Mouse (Mus musculus) telencephalon, adult 2 months (tissue): ENCODE results near the gene Usp19.

Source experiments
- DNase-seq: peaks from one replicate; pipeline ENCODE4 v3.0.0-alpha.2; 2011; ENCODE audit warnings: low read depth, low spot score

Usp19 gene

DNA sequence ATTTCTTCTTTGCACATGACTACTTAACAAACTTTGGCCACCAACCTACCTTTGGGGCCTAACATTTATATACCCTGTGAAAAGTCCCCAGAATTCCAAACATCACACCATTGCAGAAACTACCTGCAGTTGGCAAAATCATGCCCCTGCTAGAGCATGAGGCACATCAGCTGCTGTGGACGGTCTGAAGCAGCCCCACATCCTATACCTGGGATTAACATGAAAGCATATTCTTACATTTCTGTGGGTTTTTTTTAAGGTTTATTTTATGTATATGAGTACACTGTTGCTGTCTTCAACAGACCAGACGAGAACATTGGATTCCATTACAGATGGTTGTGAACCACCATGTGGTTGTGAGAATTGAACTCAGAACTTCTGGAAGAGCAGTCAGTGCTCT lies 24.2 kb upstream of the Usp19 start:
- DNase-seq = no peak

DNA sequence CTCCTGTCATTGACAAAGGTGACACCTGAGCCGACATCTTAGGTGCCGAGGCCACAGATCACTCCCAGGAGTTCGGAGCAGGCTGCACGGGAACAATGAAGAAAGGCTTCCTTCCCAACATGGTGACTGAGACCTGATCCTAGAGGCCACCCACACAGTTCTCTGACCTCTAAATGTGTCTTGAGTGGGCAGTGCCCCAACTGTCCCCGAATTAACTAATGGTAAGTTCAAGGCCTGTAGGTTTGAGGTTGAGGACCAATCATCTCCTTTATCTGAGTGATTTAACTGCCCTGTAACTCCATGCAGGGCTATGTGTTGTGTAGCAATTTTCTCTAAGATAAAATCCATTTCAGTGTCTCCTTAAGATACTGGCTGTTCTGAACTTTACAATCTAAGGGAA lies 21.0 kb upstream of the Usp19 start:
- no peak for DNase-seq

DNA sequence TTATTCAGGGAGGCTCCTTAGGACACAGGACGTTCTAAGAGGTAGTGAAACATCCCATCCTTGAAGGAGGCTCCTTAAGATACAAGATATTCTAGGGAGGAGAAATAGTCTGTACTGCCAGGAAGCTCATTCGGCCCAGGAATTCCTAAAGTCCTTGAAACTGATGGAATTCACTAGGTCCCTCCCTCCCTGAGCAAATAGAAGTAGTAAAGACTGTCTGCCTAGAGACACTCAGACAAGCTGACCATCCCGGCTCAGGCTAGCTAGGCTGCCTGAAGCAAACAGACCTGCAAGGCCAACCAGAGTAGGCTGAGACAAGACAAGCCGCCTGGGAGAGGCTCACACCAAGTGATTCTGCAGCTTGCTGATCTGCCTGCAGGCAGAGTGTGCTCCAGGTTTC lies 20.6 kb upstream of the Usp19 start:
- DNase-seq = no peak

DNA sequence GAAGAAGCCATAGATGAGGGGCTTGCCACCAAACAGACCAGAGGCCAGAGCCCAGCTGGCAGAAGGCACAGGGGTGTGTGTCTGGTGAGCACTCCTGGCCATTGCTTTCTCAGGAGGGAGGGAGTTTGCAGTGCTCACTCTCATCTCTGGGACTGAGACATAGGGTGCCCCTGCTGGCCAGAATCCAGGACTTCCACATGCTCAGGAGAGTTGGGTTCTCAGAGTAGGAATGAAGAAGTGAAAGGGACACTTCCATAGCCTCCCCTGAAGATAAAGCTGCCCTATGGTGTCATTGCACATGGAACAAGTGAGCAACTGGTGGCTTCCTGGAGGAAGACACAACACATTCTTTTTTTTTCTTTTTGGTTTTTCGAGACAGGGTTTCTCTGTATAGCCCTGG lies 15.9 kb upstream of the Usp19 start:
- no peak for DNase-seq

DNA sequence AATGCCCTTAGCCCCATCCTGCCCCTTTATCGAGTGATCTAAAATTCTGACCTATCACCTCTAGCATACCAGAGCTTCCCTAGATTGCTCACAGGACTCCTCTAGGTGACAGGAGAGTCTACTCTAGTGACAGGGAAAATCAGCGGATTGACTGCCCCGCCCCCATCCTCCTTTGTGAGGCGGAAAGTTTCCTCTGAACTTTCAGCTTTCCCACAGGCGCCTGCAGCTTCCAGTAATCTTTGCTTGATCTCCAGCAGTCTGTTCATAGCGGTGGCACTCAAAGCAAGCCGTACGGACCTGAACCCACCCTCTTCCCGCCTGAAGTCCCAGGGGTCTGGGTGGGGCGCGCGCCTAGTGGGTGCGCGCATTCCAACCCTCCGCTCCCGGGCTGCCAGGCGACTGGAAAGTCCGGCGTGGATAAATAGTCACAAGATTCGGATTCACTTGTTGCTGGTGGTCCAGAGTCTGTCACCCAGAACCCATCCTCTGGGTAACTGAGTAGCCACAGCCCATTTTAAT lies 11.7 kb upstream of the Usp19 start:
- no peak for DNase-seq

DNA sequence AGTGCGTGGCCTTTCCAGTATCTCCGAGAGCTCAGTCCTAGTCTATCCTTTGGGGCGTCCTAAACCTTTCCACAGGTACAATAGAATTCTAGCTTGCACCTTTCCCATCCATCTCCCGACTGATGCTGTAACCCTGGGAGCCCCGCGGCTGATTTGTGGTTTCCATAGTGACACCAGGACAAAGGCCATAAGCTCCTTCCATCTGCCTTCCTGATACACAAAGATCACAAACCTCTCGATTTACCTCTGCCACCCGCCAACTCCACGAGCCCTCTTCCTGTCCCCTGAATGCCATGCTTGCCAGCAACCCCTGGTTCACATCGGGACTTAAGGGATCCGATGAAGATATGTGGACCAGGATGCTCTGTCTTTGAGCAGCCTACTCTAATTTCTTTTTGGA lies 11.2 kb upstream of the Usp19 start:
- DNase-seq = no peak

DNA sequence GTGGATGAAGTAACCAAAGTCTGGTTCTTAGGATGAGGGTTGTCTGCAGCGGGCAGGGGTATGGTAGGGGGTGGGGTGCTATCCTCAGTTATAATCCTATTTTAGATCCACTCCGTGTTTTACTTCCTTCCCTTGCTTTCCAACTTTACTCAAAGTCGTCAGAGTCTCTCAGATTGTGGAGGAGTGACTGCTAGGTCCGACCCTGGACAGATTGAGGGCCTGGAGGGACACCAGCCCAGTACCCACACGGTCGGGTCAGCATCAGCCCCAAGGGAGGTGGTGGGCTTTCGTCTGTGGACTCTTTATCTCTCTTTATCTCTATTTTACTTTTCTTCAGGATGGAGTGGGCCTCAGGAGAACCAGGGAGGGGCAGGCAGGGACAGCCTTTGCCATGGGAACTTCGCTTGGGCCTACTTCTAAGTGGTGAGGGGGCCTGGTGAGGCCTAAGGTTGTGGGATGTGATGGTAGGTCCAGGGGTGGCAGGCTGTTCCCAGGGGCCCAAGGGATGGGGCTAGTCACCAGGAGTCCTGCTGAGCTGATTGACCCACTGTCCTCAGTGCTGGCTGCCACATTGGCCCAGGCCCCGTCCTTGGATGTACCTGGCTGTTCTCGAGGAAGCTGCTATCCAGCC lies 10.6 kb upstream of the Usp19 start, which contains the start of gene Lamb2:
TSS of gene Lamb2 (plus strand) at position 16 of the 631 bp plus-strand sequence.
- DNase-seq = no peak

DNA sequence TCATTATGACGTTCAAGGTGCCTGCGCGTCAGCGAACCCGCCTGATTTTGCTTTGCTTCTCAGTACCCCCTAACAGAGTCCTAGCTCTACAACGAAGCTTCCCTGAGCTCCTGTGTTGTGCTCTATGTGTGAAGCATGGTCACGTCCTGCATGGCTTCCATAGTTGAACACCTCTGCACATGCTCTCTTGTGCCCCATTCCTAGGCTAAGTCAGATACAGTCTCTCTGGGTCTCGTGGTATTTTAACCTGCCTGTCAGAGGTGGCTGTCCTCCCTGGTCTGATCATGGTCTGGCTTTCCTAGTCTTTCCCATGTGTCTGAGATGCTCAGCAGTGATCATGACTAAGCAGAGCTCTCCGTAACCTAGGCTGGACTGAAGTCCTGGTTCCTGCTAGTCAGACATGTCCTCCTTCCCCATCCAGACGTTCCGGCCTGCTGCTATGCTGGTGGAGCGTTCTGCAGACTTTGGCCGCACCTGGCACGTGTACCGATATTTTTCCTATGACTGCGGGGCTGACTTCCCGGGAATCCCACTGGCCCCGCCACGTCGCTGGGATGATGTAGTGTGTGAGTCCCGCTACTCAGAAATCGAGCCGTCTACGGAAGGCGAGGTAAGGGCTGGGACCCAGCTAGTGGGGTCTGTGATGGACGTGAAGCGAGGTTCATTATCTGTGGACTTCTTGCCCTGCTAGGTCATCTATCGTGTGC lies 9.4 kb upstream of the Usp19 start:
- no peak for DNase-seq

DNA sequence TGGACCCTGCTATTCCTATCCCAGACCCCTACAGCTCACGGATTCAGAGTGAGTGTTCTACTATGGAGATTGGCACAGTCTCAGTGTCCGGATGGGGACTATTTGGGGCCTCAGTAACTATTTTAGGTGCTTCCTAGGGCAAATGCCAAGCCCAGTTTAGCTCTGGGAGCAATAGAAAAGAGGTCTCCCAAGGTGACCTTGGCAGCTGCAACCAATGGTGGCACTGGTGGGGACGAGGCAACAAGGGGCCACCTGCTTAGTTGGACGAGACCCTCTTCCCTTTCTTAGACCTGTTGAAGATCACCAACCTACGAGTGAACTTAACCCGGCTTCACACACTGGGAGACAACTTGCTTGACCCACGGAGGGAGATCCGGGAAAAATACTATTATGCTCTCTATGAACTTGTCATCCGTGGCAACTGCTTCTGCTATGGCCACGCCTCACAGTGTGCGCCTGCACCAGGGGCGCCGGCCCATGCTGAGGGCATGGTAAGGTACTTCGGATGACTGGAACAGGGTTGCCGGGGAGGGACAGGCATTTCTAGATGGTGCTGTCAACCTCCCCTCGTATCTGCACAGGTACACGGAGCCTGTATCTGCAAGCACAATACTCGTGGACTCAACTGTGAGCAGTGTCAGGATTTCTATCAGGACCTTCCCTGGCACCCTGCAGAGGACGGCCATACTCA lies 8.7 kb upstream of the Usp19 start:
- DNase-seq = no peak

DNA sequence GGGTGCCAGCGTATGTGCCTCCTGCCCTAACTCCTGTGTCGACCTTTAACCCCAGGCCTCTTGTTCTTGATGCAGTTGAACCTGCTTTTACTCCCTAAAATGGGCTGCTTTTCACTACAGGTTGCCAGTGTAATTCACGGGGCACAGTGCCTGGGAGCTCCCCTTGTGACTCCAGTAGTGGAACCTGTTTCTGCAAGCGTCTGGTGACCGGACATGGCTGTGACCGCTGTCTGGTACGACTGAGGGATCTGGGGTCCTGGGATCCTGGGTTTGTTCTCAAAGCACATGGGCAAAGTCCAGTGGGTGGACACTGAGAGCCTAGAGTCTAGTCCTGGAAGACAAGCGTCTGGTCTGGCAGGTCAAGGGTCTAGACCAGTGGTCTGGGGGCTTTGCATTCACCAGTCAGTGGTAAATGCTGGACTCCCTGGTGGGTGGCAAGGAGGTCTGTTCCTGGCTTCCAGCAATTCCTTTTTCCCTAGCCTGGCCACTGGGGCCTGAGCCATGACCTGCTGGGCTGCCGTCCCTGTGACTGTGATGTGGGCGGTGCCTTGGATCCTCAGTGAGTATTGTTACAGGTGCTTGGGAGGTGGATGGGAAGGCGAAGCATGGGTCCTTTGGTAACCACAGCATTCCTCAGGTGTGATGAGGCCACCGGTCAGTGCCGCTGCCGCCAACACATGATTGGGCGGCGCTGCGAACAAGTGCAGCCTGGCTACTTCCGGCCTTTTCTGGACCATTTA lies 7.2 kb upstream of the Usp19 start:
- DNase-seq = no peak

DNA sequence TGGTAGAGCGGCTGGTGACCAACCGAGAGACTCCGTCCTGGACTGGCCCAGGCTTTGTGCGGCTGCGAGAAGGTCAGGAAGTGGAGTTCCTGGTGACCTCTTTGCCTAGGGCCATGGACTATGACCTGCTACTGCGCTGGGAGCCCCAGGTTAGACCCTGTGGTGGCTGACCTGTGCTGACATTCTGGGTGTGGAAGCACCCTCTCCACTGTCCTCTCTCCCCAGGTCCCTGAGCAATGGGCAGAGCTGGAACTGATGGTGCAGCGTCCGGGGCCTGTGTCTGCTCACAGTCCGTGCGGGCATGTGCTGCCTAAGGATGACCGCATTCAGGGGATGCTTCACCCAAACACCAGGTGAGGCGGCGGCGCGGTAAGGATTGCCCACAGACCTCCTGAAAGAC lies 6.4 kb upstream of the Usp19 start:
- no peak for DNase-seq

DNA sequence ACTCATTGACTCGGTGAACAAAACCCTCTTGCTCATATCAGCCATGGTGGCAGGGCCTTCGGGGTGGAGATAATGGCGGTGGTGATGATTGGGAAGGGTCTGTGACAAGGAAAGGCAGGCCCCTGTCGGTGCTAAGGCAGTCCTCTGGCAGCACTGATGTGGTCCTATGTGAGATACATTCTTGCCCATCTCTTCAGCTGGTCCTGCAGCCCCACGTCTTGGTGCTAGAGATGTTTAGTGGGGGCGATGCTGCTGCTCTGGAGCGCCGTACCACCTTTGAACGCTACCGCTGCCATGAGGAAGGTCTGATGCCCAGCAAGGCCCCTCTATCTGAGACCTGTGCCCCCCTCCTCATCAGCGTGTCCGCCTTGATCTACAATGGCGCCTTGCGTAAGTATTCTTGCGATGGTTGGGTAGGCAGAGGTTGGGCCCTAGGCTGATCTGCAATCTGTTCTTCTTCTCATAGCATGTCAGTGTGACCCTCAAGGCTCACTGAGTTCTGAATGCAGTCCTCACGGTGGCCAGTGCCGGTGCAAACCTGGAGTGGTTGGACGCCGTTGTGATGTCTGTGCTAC lies 5.0 kb upstream of the Usp19 start:
- no peak for DNase-seq

DNA sequence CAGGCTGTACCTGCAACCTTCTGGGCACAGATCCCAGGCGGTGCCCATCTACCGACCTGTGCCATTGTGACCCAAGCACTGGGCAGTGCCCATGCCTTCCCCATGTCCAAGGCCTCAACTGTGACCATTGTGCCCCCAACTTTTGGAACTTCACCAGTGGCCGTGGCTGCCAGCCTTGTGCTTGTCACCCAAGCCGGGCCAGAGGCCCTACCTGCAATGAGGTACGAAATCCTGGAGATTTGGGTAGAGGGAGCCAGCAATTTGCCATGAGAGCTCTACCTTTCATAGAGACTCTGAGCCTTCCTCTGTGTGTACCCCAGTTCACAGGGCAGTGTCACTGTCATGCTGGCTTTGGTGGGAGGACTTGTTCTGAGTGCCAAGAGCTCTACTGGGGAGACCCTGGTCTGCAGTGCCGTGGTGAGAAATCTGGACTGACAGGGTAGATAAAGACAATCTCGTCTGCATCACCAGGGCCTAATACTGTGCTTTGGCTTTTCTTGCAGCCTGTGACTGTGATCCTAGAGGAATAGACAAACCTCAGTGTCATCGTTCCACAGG lies 3.4 kb upstream of the Usp19 start:
- DNase-seq = no peak

DNA sequence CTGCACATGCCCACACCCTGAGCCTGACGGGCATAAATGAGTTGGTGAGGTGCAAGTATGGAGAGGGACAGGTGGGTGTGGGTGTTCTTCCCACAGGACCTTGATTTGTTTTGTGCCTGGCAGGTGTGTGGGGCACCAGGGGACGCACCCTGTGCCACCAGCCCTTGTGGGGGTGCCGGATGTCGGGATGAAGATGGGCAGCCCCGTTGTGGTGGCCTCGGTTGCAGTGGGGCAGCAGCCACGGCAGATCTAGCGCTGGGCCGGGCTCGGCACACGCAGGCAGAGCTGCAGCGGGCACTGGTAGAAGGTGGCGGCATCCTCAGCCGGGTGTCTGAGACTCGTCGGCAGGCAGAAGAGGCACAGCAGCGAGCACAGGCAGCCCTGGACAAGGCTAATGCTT lies 2.0 kb upstream of the Usp19 start:
- DNase-seq = no peak

DNA sequence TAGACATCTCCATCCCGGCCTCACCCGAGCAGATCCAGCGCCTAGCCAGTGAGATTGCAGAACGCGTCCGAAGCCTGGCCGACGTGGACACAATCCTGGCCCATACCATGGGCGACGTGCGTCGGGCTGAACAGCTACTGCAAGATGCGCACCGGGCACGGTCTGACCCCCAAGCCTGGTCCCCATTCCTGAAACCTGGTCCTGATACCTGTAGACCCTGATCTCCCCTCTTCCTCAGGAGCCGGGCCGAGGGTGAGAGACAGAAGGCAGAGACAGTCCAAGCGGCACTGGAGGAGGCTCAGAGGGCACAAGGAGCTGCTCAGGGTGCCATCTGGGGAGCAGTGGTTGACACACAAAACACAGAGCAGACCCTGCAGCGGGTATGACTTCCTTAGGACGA lies 1.2 kb upstream of the Usp19 start:
- DNase-seq = no peak

DNA sequence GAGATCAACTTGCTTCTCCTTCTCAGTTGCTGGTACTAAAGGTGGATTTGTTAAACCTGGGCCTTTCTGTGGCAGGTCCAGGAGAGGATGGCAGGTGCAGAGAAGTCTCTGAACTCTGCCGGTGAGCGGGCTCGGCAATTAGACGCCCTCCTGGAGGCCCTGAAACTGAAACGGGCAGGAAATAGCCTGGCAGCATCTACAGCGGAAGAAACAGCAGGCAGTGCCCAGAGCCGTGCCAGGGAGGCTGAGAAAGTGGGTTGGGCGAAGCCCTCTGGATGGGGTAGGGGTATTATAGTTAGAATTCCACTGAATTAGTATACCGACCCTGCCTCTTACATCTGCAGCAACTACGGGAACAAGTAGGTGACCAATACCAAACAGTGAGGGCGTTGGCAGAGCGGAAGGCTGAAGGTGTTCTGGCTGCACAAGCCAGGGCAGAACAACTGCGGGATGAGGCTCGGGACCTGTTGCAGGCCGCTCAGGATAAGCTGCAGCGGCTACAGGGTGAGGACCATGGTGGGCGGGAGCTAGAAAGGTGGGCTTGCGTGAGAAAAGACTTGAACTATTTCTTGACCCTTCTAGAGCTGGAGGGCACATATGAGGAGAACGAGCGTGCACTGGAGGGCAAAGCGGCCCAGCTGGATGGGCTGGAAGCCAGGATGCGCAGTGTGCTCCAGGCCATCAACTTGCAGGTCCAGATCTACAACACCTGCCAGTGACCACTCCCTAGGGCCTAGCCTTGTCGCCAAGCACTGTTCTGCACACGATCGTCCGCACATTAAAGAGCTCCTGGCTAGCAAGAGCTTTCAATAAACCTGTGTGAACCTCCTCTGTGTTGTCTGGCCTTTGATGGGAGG lies 472 bp upstream of the Usp19 start:
- DNase-seq = no peak

DNA sequence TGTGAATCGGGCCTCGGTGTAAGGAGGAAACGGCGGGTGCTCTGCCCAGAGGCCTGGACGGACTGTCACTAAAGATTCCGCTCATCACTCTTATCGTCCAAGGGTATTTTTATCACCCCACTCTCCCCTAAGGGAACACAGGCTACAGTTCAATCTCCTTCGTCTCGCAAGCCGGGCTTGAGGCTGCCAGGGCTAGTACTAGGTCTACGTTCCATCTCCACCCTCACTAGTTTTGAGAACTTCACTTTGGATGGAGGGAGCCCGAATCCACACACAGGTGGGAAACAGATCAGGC lies 831 bp downstream of the Usp19 start:
- DNase-seq = no peak

DNA sequence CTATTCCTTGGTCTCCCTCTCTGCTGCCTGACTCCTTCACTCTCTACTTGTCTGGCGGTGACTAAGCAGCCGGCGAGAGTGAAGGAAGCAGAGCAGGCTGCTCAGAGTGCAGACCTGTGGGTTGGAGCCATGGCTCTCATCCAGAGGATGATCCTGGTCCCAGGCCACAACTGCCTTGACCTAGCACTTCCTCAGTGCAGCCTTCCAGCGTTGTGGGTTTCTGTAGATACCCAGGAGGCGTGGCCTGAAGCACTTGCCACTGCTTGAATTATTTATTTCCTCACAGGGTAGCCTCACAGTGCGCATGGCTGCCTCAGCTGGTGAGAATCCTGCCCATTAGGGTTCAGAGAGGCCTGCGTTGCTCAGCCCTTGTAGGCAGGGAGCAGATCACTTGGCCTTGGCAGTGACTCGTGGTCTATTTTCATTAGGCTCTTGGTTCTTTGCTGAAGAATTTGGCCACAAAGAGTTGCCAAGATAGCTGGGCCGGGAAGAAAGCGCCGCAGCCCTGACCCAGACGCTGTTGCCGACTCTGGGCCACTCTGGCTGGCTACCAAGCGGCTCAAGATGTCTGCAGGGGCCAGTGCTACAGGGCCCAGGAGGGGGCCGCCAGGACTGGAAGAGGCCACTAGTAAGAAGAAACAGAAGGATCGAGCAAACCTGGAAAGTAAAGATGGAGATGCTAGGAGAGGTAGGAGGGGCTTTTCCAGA lies 1.8 kb downstream of the Usp19 start:
- no peak for DNase-seq

DNA sequence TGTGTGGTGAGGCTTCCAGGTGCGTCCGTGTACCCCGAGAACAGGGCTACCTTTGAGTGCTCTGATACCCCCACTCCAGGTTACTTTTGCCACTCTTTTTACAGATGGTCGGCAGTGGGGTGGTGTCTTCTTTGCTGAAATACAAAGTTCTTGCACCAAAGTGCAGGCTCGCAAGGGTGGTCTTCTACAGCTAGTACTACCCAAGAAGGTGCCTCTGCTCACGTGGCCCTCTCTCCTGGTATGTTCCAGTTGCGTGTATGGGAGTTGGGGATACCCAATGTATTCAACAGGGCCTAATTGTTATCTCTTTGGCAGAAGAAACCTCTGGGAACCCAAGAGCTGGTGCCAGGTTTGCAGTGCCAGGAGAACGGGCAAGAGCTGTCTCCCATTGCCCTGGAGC lies 2.8 kb downstream of the Usp19 start:
- no peak for DNase-seq
